Mouse (Mus musculus) midbrain, embryonic 12.5 days (tissue): ENCODE results near the gene Rmdn2. TPM values are rescaled to one million over a fixed set of nuclear protein-coding genes. Genes with fewer than 3 reads are reported as not detected.

Experiments
- ATAC-seq: fragments of 200-750 bp; cut with Nextera tagmentation; 2 replicates; pipeline ENCODE4 v1.8.0; 2017; ENCODE audit warnings: low read depth, moderate TSS enrichment, moderate library complexity; ENCODE audit not compliant: low FRiP score
- H3K27ac ChIP-seq: fragments of 300-500 bp; sonication (generic); replicated peaks from 2 replicates; pipeline ENCODE4 v1.5.1; 2016; ENCODE audit warnings: mild to moderate bottlenecking
- H3K27me3 ChIP-seq: fragments of 300-500 bp; sonication (generic); 2 replicates; pipeline ENCODE4 v1.6.1; 2016; ENCODE audit warnings: mild to moderate bottlenecking
- H3K36me3 ChIP-seq: fragments of 300-500 bp; sonication (generic); 2 replicates; pipeline ENCODE4 v1.6.1; 2016
- H3K4me1 ChIP-seq: fragments of 300-500 bp; sonication (generic); 2 replicates; pipeline ENCODE4 v1.6.1; 2016
- H3K4me2 ChIP-seq: fragments of 300-500 bp; sonication (generic); replicated peaks from 2 replicates; pipeline ENCODE4 v1.6.1; 2016; ENCODE audit warnings: mild to moderate bottlenecking, moderate library complexity
- H3K4me3 ChIP-seq: fragments of 300-500 bp; sonication (generic); 2 replicates; pipeline ENCODE4 v1.5.1; 2016; ENCODE audit warnings: mild to moderate bottlenecking
- H3K9ac ChIP-seq: fragments of 300-500 bp; sonication (generic); replicated peaks from 2 replicates; pipeline ENCODE4 v1.6.1; 2016; ENCODE audit warnings: mild to moderate bottlenecking, moderate library complexity
- H3K9me3 ChIP-seq: fragments of 300-500 bp; sonication (generic); 2 replicates; pipeline ENCODE4 v1.6.1; 2016; ENCODE audit warnings: mild to moderate bottlenecking
- WGBS: fragments of 180-500 bp; shearing (Covaris S2); methylation state at CpG from one replicate; pipeline ENCODE4 v1.1.7; 2016; 5-methylcytosine and 5-hydroxymethylcytosine counted together
- polyA plus RNA-seq: library from polyadenylated mRNA; unstranded; fragments of >200 nt; fragmentation: Nextera tagmentation; extraction: Ambion mirVana; gene quantifications from 2 replicates; pipeline ENCODE4 v1.2.1, GENCODE M21; 2016

Gene Rmdn2
- polyA plus RNA-seq, 1 experiment from 2014 or later = 6.3 TPM

- Histone ChIP-seq H3K9ac (no peak overlapping the region), H3K27ac (no peak overlapping the region), H3K9me3 (no peaks in the 10 kb centered on the region), H3K4me1 (no peaks in the 10 kb centered on the region), H3K27me3 (no peaks in the 10 kb centered on the region), H3K4me2 (no peak overlapping the region), H3K4me3 (no peak overlapping the region), H3K36me3 (no peaks in the 10 kb centered on the region)
- WGBS = 45% methylated on average over 8 of the region's 8 CpGs
- no peak for ATAC-seq
Observed at GRCm38 (mm10) chr17:79598596-79599577, 12.8 kb upstream of the Rmdn2 start.

GRCm38 (mm10) chr17:79600108-79600507 is 11.6 kb upstream of the Rmdn2 start:
- no peak overlapping the region for H3K9ac ChIP-seq
- no peak overlapping the region for H3K4me2 ChIP-seq
- WGBS = 84% methylated on average over 4 of the region's 4 CpGs
- H3K9me3 ChIP-seq = no peaks in the 10 kb centered on the region
- ATAC-seq = no peak
- H3K4me3 ChIP-seq = no peak overlapping the region
- no peaks in the 10 kb centered on the region for H3K36me3 ChIP-seq
- H3K4me1 ChIP-seq = no peaks in the 10 kb centered on the region
- H3K27ac ChIP-seq = no peak overlapping the region
- no peaks in the 10 kb centered on the region for H3K27me3 ChIP-seq

- H3K4me1 ChIP-seq = no peaks in the 10 kb centered on the region
- H3K9me3 ChIP-seq = no peaks in the 10 kb centered on the region
- H3K36me3 ChIP-seq = no peaks in the 10 kb centered on the region
- no peak overlapping the region for H3K27ac ChIP-seq
- no peak overlapping the region for H3K4me3 ChIP-seq
- no peak overlapping the region for H3K4me2 ChIP-seq
- H3K27me3 ChIP-seq = no peaks in the 10 kb centered on the region
- 0 out of 2 replicates have a peak, but pooled peaks have one; percentile 34 for ATAC-seq
- H3K9ac ChIP-seq = no peak overlapping the region
- 48% methylated on average over 5 of the region's 5 CpGs for WGBS
Observed at GRCm38 (mm10) chr17:79602381-79602780, 9.3 kb upstream of the Rmdn2 start.

GRCm38 (mm10) chr17:79603427-79603826 is 8.2 kb upstream of the Rmdn2 start:
- Histone ChIP-seq H3K36me3 (no peaks in the 10 kb centered on the region), H3K9me3 (no peaks in the 10 kb centered on the region), H3K27ac (no peak overlapping the region), H3K9ac (no peak overlapping the region), H3K4me3 (no peak overlapping the region), H3K4me2 (no peak overlapping the region), H3K4me1 (no peaks in the 10 kb centered on the region), H3K27me3 (no peaks in the 10 kb centered on the region)
- ATAC-seq = no peak
- 81% methylated on average over 7 of the region's 7 CpGs for WGBS

GRCm38 (mm10) chr17:79605794-79606193 is 5.9 kb upstream of the Rmdn2 start:
- Histone ChIP-seq H3K27me3 (no peaks in the 10 kb centered on the region), H3K36me3 (no peaks in the 10 kb centered on the region), H3K27ac (no peak overlapping the region), H3K4me3 (no peak overlapping the region), H3K9me3 (no peaks in the 10 kb centered on the region), H3K4me2 (no peak overlapping the region), H3K9ac (no peak overlapping the region), H3K4me1 (no peaks in the 10 kb centered on the region)
- 81% methylated on average over 2 of the region's 2 CpGs for WGBS
- no peak for ATAC-seq

- Histone ChIP-seq H3K27me3 (no peaks in the 10 kb centered on the region), H3K4me2 (no peak overlapping the region), H3K36me3 (no peaks in the 10 kb centered on the region), H3K9me3 (no peaks in the 10 kb centered on the region), H3K9ac (no peak overlapping the region), H3K4me1 (0 out of 2 replicates have a peak, but pooled peaks cover 4% of the 10 kb centered on the region), H3K27ac (no peak overlapping the region), H3K4me3 (no peak overlapping the region)
- 85% methylated on average over 1 of the region's 1 CpGs for WGBS
- ATAC-seq = no peak
Observed at GRCm38 (mm10) chr17:79609697-79610096, 2.0 kb upstream of the Rmdn2 start.

GRCm38 (mm10) chr17:79610163-79610755 is 1.4 kb upstream of the Rmdn2 start:
- Histone ChIP-seq H3K27me3 (no peaks in the 10 kb centered on the region), H3K4me1 (0 out of 2 replicates have a peak, but pooled peaks cover 6% of the 10 kb centered on the region), H3K27ac (no peak overlapping the region), H3K4me3 (no peak overlapping the region), H3K9ac (no peak overlapping the region), H3K9me3 (no peaks in the 10 kb centered on the region), H3K4me2 (no peak overlapping the region), H3K36me3 (no peaks in the 10 kb centered on the region)
- 82% methylated on average over 9 of the region's 9 CpGs for WGBS
- ATAC-seq = no peak

- H3K9ac ChIP-seq = peak overlapping the region; percentile 86
- H3K9me3 ChIP-seq = no peaks in the 10 kb centered on the region
- 0 out of 2 replicates have a peak, but pooled peaks cover 6% of the 10 kb centered on the region for H3K4me1 ChIP-seq
- 8% methylated on average over 27 of the region's 57 CpGs for WGBS
- H3K27me3 ChIP-seq = no peaks in the 10 kb centered on the region
- peak overlapping the region; percentile 84 for H3K4me3 ChIP-seq
- peak overlapping the region; percentile 80 for H3K27ac ChIP-seq
- peak; percentile 95 for ATAC-seq
- H3K4me2 ChIP-seq = peak overlapping the region; percentile 83
- no peaks in the 10 kb centered on the region for H3K36me3 ChIP-seq
Observed at GRCm38 (mm10) chr17:79614691-79615588, 3.3 kb downstream of the Rmdn2 start.

- Histone ChIP-seq H3K4me3 (peak overlapping the region; percentile 84), H3K36me3 (no peaks in the 10 kb centered on the region), H3K27ac (no peak overlapping the region), H3K9ac (no peak overlapping the region; the same call in 1 of the 2 replicates), H3K4me1 (0 out of 2 replicates have a peak, but pooled peaks cover 6% of the 10 kb centered on the region), H3K4me2 (peak overlapping the region; percentile 83), H3K27me3 (no peaks in the 10 kb centered on the region), H3K9me3 (no peaks in the 10 kb centered on the region)
- ATAC-seq = no peak
- 86% methylated on average over 9 of the region's 9 CpGs for WGBS
Observed at GRCm38 (mm10) chr17:79615897-79616296, 4.2 kb downstream of the Rmdn2 start.

GRCm38 (mm10) chr17:79616621-79617020 is 5.0 kb downstream of the Rmdn2 start:
- 90% methylated on average over 4 of the region's 4 CpGs for WGBS

GRCm38 (mm10) chr17:79618455-79618854 is 6.8 kb downstream of the Rmdn2 start:
- ATAC-seq = no peak
- Histone ChIP-seq H3K4me3 (no peak overlapping the region), H3K27me3 (no peaks in the 10 kb centered on the region), H3K27ac (no peak overlapping the region), H3K4me2 (no peak overlapping the region), H3K36me3 (no peaks in the 10 kb centered on the region), H3K9ac (no peak overlapping the region), H3K9me3 (no peaks in the 10 kb centered on the region), H3K4me1 (0 out of 2 replicates have a peak, but pooled peaks cover 6% of the 10 kb centered on the region)
- WGBS = 87% methylated on average over 10 of the region's 10 CpGs

More at GRCm38 (mm10) chr17:79616621-79617020, 5.0 kb downstream of the Rmdn2 start:
- Histone ChIP-seq H3K27ac (no peak overlapping the region), H3K9ac (no peak overlapping the region), H3K4me3 (no peak overlapping the region), H3K36me3 (no peaks in the 10 kb centered on the region), H3K4me2 (no peak overlapping the region), H3K27me3 (no peaks in the 10 kb centered on the region), H3K9me3 (no peaks in the 10 kb centered on the region), H3K4me1 (0 out of 2 replicates have a peak, but pooled peaks cover 6% of the 10 kb centered on the region)
- ATAC-seq = no peak
